Mouse (Mus musculus) T-helper 1 cell (primary cell): Measurements from ENCODE around the gene Cxcl14.

Source experiments
- in situ Hi-C: fragments of 300-600 bp; cut with MboI, MseI; formaldehyde crosslinking; loops from one replicate; pipeline ENCODE4 v1.15.1; 2025; ENCODE audit warnings: high pct_unique_total_duplicates

The Cxcl14 gene

GRCm38 (mm10) chr13:56251924-56252619 lies 44.3 kb downstream of the Cxcl14 start, which contains the start of gene Neurog1:
TSS of gene Neurog1 (minus strand) at chr13:56252163.
- in situ Hi-C loops: no loop called here

GRCm38 (mm10) chr13:56251176-56251923 lies 45.0 kb downstream of the Cxcl14 start:
- in situ Hi-C loops: no loop called here

DNA sequence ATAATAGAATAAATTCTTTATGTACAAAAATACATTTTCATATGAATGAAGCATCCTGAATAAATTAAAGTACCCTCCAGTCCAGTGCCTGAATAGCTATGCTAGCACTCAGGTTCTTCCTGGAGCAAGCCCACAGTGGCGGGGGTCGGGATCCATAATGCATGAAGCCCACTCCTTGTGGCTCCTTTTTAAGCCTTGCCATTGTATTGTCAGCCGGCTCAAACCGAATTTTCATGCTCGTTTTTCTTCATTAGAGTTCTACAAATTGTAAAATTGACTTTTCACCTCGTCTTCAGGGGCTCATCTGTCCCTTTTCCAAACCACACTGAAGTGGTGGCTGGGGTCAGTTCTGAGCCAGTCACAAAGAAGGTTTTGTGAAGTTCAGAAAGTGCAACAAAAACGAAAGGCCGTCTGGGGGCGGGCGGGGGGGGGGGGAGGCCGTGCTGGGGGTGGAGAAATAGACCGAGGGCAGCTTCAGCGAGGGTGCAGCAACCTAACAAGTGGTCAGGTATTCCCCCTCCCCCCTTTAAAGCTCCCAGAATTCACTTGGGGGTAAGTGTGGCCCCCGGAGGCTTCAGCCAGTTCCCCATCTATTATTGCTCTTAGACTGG lies 45.7 kb downstream of the Cxcl14 start:
- in situ Hi-C loops: no loop called here

DNA sequence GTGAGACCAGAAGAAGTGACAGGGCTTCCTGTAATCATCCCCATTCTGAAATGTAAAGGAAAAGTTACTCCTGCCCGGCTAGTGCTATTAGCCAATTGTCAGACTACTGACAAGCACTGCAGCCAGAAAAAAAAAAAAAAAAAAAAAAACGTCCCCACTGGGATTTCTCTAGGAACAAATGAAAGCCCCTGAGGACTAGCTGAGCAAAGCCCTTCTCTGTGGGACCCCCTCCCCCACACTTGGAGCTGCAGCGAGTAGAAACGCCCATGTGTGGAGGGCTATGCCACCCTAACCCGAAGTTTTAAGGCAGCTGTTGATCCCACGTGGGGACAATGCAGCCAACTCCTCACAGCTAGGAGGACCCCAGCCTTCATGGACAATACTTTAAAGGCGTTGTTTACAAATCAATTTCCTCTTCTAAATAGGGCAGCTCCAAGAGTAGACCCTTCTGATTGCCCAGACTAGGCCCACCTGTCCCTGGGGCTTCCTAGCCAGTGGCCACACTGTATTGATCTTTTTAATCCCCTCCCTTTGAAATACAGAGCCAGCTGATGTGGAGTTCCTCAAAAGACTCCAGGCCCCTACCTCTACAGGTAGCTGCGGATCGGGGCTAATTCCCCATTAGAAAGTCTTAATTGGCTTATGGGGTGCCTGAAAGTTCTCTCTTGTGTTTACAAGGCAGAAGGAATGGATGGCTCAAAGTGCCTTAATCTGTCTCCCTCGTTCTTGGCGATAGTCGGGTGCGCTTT lies 46.6 kb downstream of the Cxcl14 start:
- in situ Hi-C loops: no loop called here

GRCm38 (mm10) chr13:56243104-56243503 lies 53.2 kb downstream of the Cxcl14 start:
- in situ Hi-C loops: no loop called here

DNA sequence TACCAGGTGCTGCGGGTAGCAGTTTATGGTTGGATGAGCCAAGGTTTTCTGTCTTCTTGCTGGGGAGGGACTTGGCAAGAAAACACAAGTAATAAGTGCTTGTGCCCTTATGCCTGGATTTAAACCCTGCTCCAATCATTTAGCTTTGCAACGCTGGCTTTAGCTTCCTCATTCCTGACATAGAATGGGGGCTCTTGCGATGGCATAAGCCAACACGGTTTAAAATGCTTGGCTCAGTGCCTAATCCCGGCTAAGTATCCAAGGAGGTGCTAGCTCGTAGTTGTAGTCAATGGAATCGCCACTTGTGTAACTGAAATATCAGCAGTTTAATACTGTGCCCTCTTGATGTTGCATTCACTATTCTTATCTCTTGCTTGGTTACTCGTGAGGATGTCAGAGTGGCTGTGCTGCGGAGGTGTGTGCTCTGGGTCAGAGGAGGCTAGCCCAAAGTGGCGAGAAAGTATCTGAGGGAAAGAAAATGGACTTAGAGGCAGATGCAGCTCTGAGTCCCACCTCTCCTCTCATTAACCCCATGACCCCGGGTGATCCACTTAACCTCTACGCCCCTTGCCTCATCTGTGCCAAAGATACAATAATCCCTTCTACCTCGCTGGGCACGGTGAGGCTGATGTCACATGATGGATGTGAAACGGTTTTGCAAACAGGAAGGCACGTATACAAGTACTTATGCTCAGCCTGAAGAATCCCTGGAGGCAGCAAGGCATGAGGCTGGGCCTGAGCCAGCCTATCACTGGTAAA lies 56.2 kb downstream of the Cxcl14 start:
- in situ Hi-C loops: no loop called here
